Mouse (Mus musculus): ENCODE measurements around the gene Smagp.
"Not testable (repeated sequence)": the region's sequence is repeated elsewhere in the genome, so short reads cannot be mapped to it uniquely, and the experiment has no call there.

Gene Smagp

DNA sequence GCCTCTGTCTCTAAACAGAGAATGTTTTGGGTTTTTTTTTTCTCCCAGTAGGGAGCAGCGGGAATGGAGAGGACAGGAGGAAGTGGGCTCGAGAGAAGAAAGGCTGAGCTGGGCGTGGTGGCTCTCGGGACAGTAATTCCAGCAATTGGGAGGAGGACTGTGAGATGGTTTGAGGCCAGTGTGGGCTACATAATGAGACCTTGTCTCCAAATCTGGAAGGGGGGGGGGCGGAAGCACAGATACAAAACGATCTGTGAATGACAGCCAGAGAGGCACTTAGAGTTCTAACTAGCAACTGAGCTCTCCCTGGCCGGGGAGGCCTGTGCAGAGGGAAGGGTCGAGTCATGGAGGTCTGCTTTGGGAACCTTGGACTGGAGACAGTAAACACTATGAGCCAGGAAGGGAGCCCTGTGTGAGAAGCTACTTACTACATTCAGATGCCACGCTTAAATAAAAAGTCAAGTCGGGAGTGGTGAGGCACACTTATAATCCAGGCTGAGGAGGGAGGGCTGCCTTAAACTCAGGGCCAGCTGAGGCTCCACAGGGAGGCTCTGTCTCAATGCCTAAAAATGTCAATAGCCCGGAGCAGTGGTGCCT lies 8.9 kb downstream of the Smagp start:
- DNase-seq (ENCODE audit: low spot score in 2 of 2): no peak

DNA sequence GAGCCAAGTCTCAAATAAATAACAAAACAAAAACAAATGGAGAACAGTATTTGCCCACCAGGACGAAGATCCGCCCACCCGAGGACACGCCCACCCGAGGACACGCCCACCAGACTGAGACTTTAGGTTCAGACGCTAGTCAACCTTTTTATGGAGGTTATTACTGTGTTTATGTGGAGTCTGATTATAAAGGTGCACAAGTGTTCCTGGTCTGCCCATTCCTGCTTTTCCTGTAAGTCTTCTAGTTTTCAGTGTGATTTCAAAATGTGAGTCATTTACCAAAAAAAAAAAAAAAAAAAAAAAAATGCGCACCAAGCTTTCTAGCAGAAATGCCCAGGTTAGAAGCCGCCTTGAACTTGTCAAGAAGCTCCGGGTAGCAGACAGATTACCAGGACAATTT lies 9.5 kb downstream of the Smagp start:
- no peak for DNase-seq (ENCODE audit: low spot score in 2 of 2)

DNA sequence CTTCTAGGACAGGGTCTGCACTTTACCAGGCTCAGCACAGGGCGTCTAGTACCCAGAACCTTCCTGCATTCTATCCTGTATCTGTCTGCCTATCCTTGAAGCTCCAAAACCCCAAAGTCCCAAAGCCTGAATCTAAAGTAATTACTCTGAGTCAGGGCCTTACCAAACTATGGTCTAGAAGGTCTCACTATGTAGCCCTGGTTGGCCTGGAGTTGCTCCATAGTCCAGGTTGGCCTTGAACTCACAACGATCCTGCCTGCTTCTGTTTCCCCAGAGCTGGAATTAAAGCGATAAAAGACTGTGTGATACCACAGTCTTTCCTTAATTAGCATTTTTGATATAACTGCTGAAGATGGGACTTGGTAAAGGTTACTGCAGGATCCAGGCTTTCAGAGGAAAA lies 12.3 kb downstream of the Smagp start:
- no peak for DNase-seq (ENCODE audit: low spot score in 2 of 2)

DNA sequence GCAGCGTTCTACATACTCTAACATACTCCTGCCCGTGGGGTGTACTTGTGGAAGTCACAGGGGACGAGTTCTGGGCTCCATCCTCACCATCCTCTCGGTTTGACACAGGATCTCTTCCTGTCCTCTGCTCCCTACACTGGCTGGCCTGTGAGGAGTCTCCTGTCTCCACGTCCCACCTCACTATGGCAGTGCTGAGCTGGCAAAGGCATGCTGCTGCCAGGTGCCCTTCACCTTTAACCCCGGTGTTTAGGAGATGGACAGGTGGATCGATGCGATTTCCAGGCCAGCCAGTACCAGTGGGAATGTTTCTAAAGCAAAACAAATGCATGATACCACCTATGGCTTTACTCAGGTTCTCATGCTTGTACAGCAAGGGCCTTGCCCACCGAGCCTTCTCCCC lies 13.0 kb downstream of the Smagp start:
- DNase-seq (ENCODE audit: low spot score in 2 of 2): no peak

DNA sequence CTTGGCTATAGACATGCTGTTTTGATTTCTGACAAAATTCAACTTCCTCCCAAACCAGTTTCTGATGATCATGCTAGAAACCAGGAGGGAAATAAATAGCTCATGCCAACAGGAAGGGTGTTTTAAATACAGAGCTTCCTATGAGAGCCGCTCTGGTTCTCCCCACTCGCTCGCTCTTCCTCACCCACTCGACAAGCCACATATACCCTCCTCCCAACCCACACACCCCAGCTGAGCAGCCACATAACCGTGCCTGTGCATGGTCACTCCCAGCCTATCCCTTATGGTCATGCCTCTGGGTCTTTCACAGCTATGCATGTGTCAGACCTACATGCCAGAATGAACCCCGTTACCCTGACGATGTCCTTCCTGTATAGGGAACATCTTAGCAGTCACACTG lies 14.6 kb downstream of the Smagp start:
- DNase-seq (ENCODE audit: low spot score in 2 of 2): no peak

DNA sequence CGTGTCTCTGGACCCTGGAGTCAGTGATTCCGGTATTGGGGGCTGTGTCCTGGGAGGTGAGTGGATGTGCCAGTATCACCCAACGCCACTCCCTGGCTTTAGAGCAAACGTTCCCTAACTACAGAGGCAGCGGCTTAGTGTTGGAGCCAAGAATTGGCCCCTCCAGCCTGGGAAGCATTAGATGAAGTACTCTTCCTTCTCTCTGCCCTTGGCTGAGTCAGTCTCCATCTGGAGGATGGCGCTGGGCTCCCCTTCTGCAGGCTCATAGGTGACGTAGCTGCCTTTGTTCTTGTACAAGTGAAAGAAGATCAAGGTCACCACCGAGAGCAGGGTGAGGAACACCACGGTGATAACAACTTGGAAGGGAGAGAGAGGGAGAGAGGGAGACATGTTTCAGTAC lies 15.1 kb downstream of the Smagp start:
- not testable (repeated sequence) for DNase-seq (ENCODE audit: low spot score in 2 of 2)

DNA sequence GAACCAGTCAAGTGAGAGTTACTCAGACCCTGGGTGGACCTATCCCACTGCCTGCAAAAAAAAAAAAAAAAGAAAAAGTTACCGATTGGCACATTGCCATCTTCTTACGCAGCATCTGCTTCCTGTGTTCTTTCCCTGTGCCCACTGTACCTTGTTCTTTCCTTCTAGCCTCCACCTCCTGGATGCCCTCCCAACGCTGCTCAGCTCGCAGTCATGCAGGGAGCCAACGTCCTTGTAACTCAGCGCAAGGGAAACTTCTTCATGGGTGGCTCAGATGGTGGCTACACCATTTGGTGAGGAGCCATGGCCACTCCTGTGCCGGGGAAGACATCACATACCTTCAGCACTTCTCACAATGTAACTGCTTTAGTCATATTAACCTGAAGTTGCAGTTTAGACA lies 17.5 kb downstream of the Smagp start:
- DNase-seq (ENCODE audit: low spot score in 2 of 2): no peak

DNA sequence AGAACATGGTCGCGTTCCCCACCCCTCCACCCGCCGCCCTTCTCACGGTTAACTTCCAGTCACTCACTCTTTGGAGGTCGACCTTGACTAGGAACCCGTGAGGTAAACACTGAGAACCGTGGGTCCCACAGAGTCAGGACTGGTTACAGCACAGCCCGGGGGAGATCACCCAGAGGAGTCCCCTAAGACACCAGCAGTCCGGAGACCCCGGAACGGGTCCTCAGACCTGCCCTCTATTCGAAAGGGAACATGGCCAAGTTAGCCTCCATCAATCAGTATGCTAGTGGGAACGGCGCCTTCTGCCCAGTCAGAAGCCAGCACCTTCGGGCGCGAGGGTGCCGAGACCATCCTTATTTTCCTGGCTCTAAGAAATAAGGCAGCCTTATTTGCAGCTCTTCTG lies 20.5 kb downstream of the Smagp start:
- no peak for DNase-seq (ENCODE audit: low spot score in 2 of 2)

DNA sequence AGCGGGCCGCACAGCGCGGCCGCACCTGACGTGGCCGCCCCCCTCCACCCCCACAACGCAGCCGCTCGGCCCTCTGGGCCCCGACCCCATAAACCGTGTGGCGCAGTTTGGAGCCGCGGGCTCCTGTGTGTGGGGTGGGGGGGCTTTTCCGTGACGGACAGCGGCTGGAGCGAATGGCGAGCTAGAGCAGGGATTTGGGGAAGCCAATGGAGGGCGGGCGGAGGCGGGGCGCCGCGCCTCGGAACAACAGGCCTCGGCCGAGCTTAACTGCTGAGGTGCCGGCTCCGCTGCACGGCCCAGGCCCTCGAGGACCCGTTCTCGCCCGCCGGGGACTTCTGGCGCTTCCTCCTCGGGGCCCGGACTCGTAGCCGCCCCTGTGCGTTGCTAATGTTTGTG lies 20.9 kb downstream of the Smagp start:
- DNase-seq (ENCODE audit: low spot score in 2 of 2): peak; percentile 80 to 84

DNA sequence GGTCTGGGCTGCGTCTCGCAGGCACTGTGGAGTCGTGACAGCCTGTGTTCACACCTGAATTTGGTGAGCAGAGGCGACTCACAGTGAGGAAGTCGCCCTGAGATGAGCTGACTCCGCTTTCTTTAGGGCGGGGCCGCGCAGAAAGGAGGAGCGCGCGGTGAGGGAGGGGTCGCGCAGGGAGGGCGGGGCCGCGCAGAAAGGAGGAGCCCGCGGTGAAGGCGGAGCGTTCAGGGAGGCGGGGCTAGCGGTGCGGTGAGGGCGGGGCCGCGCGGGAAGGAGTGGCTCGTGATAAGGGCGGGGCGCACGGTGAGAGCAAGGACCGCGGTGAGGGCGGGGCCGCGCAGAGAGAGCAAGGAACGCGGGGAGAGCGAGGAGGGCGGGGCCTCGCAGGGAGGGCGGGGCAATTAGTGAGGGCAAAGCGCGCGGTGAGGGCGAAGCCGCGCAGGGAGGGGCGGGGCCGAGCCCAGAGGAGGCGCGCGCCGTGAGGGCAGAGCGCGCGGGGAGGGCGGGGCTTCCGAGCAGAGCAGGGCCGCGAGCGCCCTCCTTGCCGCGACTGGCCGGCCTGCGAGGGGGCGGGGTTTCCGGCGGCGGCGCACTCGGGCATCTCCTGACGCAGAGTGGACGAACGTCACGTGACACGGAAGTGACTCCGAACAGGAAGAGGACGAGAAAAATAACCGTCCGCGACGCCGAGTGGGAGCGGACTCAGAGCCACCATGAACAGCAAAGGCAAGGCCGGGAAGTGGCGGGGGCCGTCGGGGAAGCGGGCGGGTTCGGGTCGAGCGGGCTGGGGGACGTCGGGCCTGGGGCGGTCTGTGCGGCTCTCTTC lies 21.5 kb downstream of the Smagp start, which contains the start of gene Dazap2:
Gene Dazap2, plus strand, starts transcription at position 354 of the 829 bp plus-strand sequence.
- peak; percentile 98 for DNase-seq (ENCODE audit: low spot score in 2 of 2)

DNA sequence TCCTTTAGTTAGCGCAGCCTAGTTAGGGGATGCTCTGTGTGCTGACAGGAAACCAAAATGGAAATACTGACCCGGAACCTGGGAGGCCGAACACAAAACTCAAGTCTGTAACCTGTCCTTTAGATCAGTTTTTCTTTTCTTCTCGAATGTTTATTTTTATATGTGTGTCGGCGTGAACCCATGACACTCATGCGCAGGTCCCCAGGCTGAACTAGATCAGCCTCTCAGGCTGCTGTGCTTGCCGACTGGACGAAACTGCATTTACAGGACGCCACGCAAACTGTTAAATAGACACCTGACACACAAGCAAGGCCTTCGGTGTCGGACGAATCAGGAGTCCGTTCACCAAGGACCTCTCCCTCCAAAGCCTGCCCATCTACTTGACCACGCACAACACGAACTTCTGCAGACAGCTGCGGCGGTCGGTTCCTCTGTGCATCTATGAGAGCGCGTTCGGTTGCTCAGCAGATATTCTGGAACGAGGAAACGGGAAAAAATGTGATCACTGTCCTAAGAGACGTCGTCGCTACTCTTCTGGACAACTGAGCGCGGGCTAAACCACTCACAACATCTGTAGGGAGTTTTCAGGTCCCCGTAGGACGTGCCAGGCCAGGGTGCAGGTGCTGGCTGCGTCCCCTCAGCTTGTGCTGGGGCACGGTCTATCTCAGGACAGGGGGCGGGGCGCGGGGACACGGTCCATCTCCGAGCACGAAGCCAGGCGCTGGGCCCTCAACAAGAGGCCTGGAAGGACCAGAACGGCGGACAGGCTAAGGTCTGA lies 22.3 kb downstream of the Smagp start:
- peak in 1 of 2 experiments; percentile 27 for DNase-seq (ENCODE audit: low spot score in 2 of 2)

DNA sequence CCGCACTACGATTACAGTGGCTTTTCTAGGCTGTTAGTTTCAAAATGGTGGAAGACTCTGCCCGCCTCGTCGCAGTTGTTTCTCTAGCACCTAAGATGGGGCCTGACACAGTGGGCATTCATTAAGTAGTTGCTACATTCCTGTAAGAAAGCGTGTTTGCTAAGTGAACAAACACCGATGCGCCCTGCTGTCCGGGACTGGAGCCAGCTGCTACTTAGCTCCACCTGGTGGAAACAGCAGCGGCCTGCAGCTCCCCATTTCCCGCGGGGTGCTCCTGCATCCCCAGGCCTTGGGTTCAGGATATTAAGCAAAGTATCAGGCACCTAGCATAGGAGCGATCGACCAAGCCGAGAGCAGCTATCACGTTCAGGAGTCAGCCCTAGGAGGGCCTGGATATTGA lies 23.2 kb downstream of the Smagp start:
- peak; percentile 59 to 61 for DNase-seq (ENCODE audit: low spot score in 2 of 2)

DNA sequence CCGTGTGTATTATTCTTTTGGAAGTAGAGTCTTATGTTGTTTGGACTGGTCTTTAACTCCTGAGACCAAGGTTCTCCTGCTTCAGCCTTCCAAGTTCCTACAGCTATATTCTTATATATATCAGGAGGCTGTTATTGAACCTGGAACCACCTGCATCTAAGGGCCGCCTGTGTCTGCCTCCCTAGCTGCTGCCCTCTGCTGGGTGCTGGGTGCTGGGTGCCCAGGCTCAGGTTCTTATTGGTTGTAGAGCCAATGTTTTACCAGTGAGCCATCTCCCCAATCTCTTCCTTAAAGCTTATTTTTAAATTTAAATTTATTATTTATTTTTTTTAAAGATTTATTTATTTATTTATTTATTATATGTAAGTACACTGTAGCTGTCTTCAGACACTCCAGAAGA lies 24.3 kb downstream of the Smagp start:
- DNase-seq (ENCODE audit: low spot score in 2 of 2): peak; percentile 42 to 43

DNA sequence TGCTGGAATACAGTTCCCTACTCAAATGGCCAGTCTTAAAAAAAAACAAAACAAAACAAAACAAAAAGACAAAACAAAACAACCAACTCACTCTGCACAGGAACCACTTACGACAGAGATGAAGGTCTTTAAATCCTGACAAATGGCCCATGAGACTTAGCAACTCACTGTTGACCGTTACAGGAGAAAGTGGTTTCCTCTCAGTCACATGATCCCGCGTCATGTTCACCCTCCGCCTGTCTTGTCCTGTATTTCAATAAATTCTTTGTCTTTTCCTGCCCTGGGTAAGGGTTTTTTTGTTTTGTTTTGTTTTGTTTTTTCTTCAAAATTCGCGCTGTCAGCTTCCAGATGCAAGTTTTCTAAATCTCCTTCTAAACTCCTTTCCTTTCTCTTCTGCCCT lies 24.8 kb downstream of the Smagp start:
- no peak for DNase-seq (ENCODE audit: low spot score in 2 of 2)

DNA sequence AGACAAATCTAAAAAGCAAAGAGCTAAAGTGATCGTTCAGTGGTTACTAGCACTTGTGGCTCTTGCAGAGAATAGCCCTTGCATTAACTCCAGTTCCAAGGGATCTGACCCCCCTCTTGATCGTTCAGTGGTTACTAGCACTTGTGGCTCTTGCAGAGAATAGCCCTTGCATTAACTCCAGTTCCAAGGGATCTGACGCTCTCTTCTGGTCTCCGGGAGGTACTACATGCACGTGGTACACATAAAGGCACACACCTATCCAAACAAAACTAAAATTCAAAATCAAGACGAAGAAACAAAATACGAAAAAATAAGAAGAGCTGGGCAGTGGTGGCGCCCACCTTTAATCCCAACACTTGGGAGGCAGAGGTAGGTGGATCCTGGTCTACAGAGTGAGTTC lies 30.1 kb downstream of the Smagp start:
- not testable (repeated sequence) for DNase-seq (ENCODE audit: low spot score in 2 of 2)

DNA sequence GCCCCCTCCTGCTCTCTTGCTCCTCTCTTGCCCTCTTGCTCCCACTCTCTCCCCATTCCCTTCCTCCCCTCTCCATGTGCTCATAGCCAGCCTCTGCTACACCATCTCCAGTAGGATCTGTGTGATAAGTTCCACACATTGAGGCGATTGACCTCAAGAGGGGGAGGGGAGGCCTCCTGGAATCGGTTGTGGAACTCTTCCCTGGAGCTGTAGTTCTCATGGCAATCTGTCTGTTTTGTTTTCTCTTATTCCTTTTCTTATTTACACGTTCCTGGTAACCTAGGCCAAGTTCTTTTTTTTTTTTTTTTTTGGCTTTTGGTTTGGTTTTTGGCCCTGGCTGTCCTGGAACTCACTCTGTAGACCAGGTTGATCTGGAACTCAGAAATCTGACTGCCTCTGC lies 35.1 kb downstream of the Smagp start:
- no peak for DNase-seq (ENCODE audit: low spot score in 2 of 2)

DNA sequence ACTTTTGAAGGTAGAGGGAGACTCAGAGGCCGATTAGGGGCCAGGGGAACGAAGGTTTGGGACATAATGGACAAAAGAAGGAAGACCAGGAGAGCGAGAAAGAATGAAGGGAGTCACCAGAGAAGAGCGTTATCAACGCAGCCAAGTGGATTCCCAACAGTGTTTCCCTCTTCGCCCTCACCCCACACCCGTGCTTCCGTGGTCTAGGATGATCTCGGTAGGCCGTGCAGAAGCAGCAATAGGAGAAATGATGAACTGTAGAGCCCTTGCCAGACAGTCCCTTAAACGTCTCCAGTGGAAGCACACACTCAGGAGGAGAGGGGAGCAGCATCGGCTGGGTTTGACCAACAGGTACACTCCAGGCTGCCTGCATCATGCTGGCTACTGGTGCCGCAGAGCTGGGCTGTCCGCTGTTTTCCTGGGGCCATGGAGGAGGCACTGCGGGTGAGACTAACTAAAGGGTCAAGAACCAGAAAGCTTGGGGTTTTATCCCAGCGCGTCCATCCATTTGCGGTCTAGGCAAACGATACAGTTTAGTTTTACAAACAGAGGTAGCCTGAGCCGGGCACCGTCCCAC lies 36.0 kb downstream of the Smagp start:
- DNase-seq (ENCODE audit: low spot score in 2 of 2): no peak

DNA sequence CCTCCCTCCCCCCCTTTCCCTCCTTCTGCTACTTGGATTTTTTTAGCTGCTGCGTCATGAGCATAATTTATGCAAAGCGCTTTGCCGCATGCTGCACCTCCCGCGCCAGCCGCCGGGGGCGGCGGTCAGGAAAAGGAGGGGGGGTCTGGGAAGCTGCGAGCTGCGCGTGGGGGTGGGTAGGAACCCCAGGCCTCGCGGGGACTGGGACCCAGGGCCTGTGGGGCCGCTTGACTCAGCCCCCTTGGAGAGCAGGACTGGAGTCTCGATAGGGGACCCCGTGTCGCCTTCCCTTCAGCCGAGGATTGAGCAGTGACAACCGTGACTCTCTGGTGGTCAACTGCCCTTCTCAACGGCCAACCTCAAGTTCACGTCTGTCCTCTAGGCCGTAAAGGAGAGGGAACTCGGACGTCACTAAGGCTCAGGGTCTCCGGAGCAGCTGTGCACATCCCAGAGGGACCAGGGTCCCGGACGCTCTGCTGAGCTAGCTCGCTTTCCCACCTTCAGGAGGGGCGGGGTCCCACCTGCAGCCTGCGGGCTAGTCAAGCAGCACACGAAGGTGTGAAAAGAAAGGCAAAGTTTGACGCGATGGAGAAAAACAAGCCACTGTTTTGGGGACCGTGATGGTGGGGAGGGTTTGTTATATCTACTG lies 36.6 kb downstream of the Smagp start:
- DNase-seq (ENCODE audit: low spot score in 2 of 2): peak; percentile 72 to 76

DNA sequence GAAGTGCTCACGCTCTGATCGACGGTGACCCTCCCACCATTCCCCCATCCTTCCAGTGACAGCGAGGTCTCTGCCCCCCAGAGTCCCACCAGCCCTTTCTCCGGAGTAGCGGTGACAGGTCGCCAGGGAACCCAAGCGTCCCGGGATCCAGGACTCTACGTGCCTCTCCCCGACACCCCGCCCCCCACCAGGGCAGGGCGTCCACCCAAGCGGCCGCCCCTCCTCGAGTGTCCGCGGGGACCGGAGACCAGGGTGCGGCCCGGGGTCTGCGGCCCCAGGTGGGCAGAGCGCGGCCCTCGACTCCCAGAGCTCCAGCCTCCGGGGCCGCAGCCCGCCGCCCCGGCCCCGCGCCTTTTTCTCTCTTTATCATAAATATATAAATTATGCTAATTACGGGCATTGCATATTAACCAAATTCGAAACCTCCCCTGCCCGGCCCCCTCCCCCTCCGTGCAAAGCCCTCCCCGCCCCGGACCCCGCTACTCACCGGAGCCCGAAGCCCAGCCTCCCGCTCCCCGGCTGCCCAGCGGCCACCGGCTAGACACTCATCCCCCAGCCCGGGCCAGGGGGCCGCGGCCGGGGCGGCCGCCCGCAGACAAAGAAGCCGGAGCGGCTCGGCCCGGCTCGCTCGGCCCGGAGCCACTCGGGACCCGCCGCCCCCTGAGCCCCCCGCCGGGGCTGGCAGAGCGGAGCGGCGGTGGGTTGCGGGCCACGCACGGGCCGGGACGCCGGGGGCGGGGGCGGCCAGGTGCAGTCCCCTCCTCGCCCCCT lies 37.3 kb downstream of the Smagp start, which contains the start of gene Pou6f1:
Gene Pou6f1, minus strand, starts transcription at position 709 of the 771 bp plus-strand sequence.
- peak in 1 of 2 experiments; percentile 22 for DNase-seq (ENCODE audit: low spot score in 2 of 2)

DNA sequence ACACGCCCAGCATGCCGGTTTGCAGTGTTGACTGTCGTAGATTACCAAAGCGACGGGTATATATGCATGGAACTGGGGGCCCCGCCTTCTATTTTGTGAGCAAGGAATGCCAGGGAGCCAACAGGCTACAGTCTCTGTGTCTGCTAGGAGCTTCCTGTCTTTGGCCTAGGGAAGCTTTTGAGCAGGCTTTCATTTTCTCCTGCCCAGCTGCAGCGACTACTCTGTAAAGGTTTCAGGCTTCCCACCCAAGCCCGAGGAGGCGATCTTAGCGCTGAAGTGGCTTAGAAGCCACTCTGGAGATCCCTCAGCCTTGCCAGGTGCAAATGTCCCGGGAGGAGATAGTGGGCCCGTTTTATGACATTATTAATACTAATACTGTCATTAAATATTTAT lies 37.9 kb downstream of the Smagp start:
- DNase-seq (ENCODE audit: low spot score in 2 of 2): peak in 1 of 2 experiments; percentile 32

Measured in spleen, postnatal 36 days (tissue).